Mouse (Mus musculus) ES-Bruce4 (cell line): Measurements from ENCODE around the gene H2al1c. TPM values are rescaled to one million over a fixed set of nuclear protein-coding genes. Genes with fewer than 3 reads are reported as not detected.
"Not testable (repeated sequence)": the region's sequence is repeated elsewhere in the genome, so short reads cannot be mapped to it uniquely, and the experiment has no call there.

Source experiments
- H3K27ac ChIP-seq: 2 replicates; pipeline ENCODE4 v1.5.1; 2012; ENCODE audit warnings: low read length, inconsistent platforms; ENCODE audit not compliant: insufficient read depth
- H3K27me3 ChIP-seq: 2 replicates; pipeline ENCODE4 v1.6.1; 2012; ENCODE audit warnings: mild to moderate bottlenecking, low read length, inconsistent platforms; ENCODE audit not compliant: control insufficient read depth, poor library complexity, insufficient read depth, severe bottlenecking
- H3K36me3 ChIP-seq: 2 replicates; pipeline ENCODE4 v1.6.1; 2012; ENCODE audit warnings: inconsistent platforms, mild to moderate bottlenecking, low read length, moderate library complexity; ENCODE audit not compliant: control insufficient read depth, poor library complexity, insufficient read depth, severe bottlenecking
- H3K4me1 ChIP-seq: one replicate; pipeline ENCODE4 v1.8.1; 2011; ENCODE audit warnings: low read length; ENCODE audit not compliant: control insufficient read depth, insufficient read depth
- H3K4me3 ChIP-seq: 2 replicates; pipeline ENCODE4 v1.5.1; 2011; ENCODE audit warnings: low read depth, mild to moderate bottlenecking, low read length
- H3K9ac ChIP-seq: 2 replicates; pipeline ENCODE4 v1.6.1; 2012; ENCODE audit warnings: low read depth, mild to moderate bottlenecking, inconsistent platforms; ENCODE audit not compliant: poor library complexity, severe bottlenecking
- H3K9me3 ChIP-seq: replicated peaks from 2 replicates; pipeline ENCODE4 v1.6.1; 2012; ENCODE audit warnings: mild to moderate bottlenecking, low read length, inconsistent platforms; ENCODE audit not compliant: control insufficient read depth, poor library complexity, insufficient read depth, severe bottlenecking
- CTCF ChIP-seq: IDR thresholded peaks from one replicate; pipeline ENCODE4 v1.8.1; 2011; ENCODE audit warnings: low read depth, low read length
- EP300 ChIP-seq: IDR thresholded peaks from 2 replicates; pipeline ENCODE4 v1.6.1; 2011; ENCODE audit warnings: low read depth, low read length; ENCODE audit not compliant: insufficient read depth
- POLR2A ChIP-seq: IDR thresholded peaks from one replicate; pipeline ENCODE4 v1.8.1; 2011; ENCODE audit warnings: low read length; ENCODE audit not compliant: insufficient read depth
- polyA plus RNA-seq: library from polyadenylated mRNA; stranded (reverse); fragments of >200 nt; gene quantifications from 2 replicates; pipeline ENCODE4 v1.2.4, GENCODE M21; 2011; ENCODE audit warnings: low read depth; ENCODE audit not compliant: missing spikeins, insufficient read depth, insufficient read length

The H2al1c gene
- polyA plus RNA-seq, 1 experiment: not detected

DNA sequence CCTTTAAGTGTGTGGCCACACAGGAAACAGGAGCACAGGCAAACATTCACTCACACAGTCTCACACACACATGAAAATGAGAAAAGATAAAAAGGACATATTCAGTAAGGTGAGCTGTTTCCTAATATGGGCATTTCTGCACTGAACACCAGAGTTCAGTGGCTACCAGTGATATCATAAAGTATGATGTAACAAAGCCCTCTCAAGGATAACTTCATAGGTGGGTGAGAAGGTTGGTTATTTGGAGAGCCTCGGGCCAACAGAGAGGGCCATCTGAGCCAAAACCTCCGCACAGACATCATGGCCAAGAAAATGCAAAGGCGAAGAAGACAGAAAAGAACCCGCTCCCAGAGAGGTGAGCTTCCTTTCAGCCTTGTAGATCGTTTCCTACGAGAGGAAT, 15.7 kb downstream of the H2al1c start, which contains the start of gene H2al1h:
TSS of gene H2al1h (plus strand) at position 301 of the 400 bp plus-strand sequence.
- not testable (repeated sequence) for H3K36me3 ChIP-seq, H3K4me1 ChIP-seq, H3K27me3 ChIP-seq, H3K9ac ChIP-seq, H3K4me3 ChIP-seq, H3K27ac ChIP-seq, H3K9me3 ChIP-seq

DNA sequence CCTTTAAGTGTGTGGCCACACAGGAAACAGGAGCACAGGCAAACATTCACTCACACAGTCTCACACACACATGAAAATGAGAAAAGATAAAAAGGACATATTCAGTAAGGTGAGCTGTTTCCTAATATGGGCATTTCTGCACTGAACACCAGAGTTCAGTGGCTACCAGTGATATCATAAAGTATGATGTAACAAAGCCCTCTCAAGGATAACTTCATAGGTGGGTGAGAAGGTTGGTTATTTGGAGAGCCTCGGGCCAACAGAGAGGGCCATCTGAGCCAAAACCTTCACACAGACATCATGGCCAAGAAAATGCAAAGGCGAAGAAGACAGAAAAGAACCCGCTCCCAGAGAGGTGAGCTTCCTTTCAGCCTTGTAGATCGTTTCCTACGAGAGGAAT, 18.9 kb downstream of the H2al1c start, which contains the start of gene H2al1i:
TSS of gene H2al1i (plus strand) at position 301 of the 400 bp plus-strand sequence.
- H3K9me3 ChIP-seq, H3K9ac ChIP-seq, H3K27ac ChIP-seq, H3K27me3 ChIP-seq, H3K4me3 ChIP-seq, H3K4me1 ChIP-seq, H3K36me3 ChIP-seq: not testable (repeated sequence)

DNA sequence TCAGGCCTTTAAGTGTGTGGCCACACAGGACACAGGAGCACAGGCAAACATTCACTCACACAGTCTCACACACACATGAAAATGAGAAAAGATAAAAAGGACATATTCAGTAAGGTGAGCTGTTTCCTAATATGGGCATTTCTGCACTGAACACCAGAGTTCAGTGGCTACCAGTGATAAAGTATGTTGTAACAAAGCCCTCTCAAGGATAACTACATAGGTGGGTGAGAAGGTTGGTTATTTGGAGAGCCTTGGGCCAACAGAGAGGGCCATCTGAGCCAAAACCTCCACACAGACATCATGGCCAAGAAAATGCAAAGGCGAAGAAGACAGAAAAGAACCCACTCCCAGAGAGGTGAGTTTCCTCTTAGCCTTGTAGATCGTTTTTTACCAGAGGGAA, 22.1 kb downstream of the H2al1c start, which contains the start of gene H2al1j:
TSS of gene H2al1j (plus strand) at position 301 of the 400 bp plus-strand sequence.
- H3K9ac ChIP-seq, H3K9me3 ChIP-seq, H3K4me1 ChIP-seq, H3K4me3 ChIP-seq, H3K27ac ChIP-seq, H3K36me3 ChIP-seq, H3K27me3 ChIP-seq: not testable (repeated sequence)

DNA sequence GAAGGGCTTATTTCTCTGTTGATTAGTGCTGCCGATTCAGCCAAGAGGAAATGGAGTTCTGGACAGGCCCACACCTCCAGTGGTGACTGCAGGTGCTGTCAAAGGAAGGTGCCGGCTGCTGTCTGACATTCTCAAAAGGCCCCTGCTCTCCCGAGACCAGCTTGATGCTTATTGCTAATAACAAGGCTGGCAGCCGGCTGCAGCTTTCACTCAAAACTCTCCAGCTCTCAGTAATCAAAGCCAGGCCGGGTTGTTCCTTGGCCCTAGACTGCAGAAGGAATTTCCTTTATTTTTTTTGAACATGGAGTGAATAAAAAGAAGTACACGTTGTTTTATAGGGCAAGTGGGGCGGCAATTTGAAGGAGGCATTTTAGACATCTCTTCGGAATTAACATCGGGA, 40.3 kb downstream of the H2al1c start:
- H3K27ac ChIP-seq: no peak overlapping the region
- H3K36me3 ChIP-seq: no peaks in the 10 kb centered on the region
- H3K9me3 ChIP-seq: no peaks in the 10 kb centered on the region
- H3K4me1 ChIP-seq: no peaks in the 10 kb centered on the region
- TF ChIP-seq POLR2A: no peak
- no peak for TF ChIP-seq CTCF
- H3K4me3 ChIP-seq: no peak overlapping the region
- no peak overlapping the region for H3K9ac ChIP-seq
- H3K27me3 ChIP-seq: no peaks in the 10 kb centered on the region

DNA sequence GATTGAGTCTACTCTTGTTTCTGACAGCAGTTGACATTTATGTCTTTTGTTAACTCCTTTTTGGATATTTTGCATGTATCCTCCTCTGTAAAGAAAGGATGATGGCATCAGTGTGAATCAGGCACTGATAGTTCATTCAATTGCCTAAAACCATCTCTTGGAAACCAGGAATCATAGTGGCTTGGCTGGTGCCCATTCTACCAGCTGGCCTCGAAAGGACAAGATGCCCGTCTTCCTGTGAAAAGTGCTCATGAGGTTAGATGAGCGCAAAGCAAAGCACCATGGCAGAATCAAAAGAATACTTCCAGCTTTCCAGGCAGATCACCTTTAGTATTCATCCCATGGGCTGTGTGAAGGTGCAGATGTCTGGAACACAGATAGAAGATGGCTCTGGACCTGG, 41.3 kb downstream of the H2al1c start:
- no peaks in the 10 kb centered on the region for H3K36me3 ChIP-seq
- no peak overlapping the region for H3K4me3 ChIP-seq
- H3K9ac ChIP-seq: no peak overlapping the region
- H3K4me1 ChIP-seq: no peaks in the 10 kb centered on the region
- no peaks in the 10 kb centered on the region for H3K27me3 ChIP-seq
- H3K9me3 ChIP-seq: no peaks in the 10 kb centered on the region
- no peak for TF ChIP-seq POLR2A
- no peak for TF ChIP-seq CTCF
- TF ChIP-seq EP300: no peak
- H3K27ac ChIP-seq: no peak overlapping the region

Other genes starting within 250 kb of the H2al1c start
- not detected in 2 replicates for gene H2al1a, start 6.4 kb upstream of the H2al1c start, polyA plus RNA-seq
- not detected in 2 replicates for gene H2al1b, start 3.2 kb upstream of the H2al1c start, polyA plus RNA-seq
- not detected in 2 replicates for gene H2al1d, start 3.2 kb downstream of the H2al1c start, polyA plus RNA-seq
- not detected in 2 replicates for gene H2al1e, start 6.3 kb downstream of the H2al1c start, polyA plus RNA-seq
- gene H2al1f, start 9.5 kb downstream of the H2al1c start, polyA plus RNA-seq: not detected in 2 replicates
- not detected in 2 replicates for gene H2al1g, start 12.6 kb downstream of the H2al1c start, polyA plus RNA-seq
- gene H2al1h, start 15.8 kb downstream of the H2al1c start, polyA plus RNA-seq: not detected in 2 replicates
- not detected in 2 replicates for gene H2al1i, start 19.0 kb downstream of the H2al1c start, polyA plus RNA-seq
- not detected in 2 replicates for gene H2al1j, start 22.2 kb downstream of the H2al1c start, polyA plus RNA-seq